Mouse (Mus musculus) heart, embryonic 14.5 days (tissue): ENCODE measurements around the gene Pipox. TPM values are rescaled to one million over a fixed set of nuclear protein-coding genes. Genes with fewer than 3 reads are reported as not detected.
A peak's percentile ranks its signal among the peaks of the same experiment; 100 is the strongest.

Source experiments
- ATAC-seq: fragments of 200-750 bp; cut with Nextera tagmentation; 2 replicates; pipeline ENCODE4 v1.8.0; 2017; ENCODE audit warnings: low read depth, moderate TSS enrichment; ENCODE audit not compliant: insufficient number of reproducible peaks, insufficient read depth, low FRiP score
- H3K27ac ChIP-seq, 2 experiments: fragments of 200-500 bp in 1 of 2; fragments of 300-500 bp in 1 of 2; sonication (generic) in 1 of 2; replicated peaks in 1 of 2; 2 replicates each; pipeline ENCODE4 v1.5.1; 2012 to 2014; ENCODE audit warnings: low read depth in 2 of 2, low read length in 2 of 2, control low read depth in 1 of 2, mild to moderate bottlenecking in 1 of 2, mixed read lengths in 1 of 2; ENCODE audit not compliant: control insufficient read depth in 1 of 2, insufficient read depth in 1 of 2
- H3K27me3 ChIP-seq: fragments of 300-500 bp; sonication (generic); 2 replicates; pipeline ENCODE4 v1.6.1; 2014; ENCODE audit warnings: mild to moderate bottlenecking, low read length, control low read depth; ENCODE audit not compliant: control insufficient read depth, insufficient read depth
- H3K36me3 ChIP-seq: fragments of 300-500 bp; sonication (generic); 2 replicates; pipeline ENCODE4 v1.6.1; 2014; ENCODE audit warnings: mild to moderate bottlenecking, control low read depth, low read length, mixed read lengths; ENCODE audit not compliant: control insufficient read depth, insufficient read depth
- H3K4me1 ChIP-seq, 2 experiments: fragments of 200-500 bp in 1 of 2; fragments of 300-500 bp in 1 of 2; sonication (generic) in 1 of 2; 2 replicates each; pipeline ENCODE4 v1.6.1; 2012 to 2014; ENCODE audit warnings: low read length in 2 of 2, control low read depth in 1 of 2, mixed read lengths in 1 of 2; ENCODE audit not compliant: control insufficient read depth in 2 of 2, insufficient read depth in 2 of 2
- H3K4me2 ChIP-seq: fragments of 300-500 bp; sonication (generic); 2 replicates; pipeline ENCODE4 v1.6.1; 2014; ENCODE audit warnings: mild to moderate bottlenecking, low read length
- H3K4me3 ChIP-seq, 2 experiments: fragments of 200-500 bp in 1 of 2; fragments of 300-500 bp in 1 of 2; sonication (generic) in 1 of 2; 2 replicates each; pipeline ENCODE4 v1.5.1; 2012 to 2014; ENCODE audit warnings: low read length in 2 of 2, mild to moderate bottlenecking in 2 of 2, control low read depth in 1 of 2, low read depth in 1 of 2, moderate library complexity in 1 of 2; ENCODE audit not compliant: control insufficient read depth in 1 of 2, insufficient read depth in 1 of 2
- H3K9ac ChIP-seq: fragments of 300-500 bp; sonication (generic); 2 replicates; pipeline ENCODE4 v1.6.1; 2014; ENCODE audit warnings: mild to moderate bottlenecking, low read length
- H3K9me3 ChIP-seq: fragments of 300-500 bp; sonication (generic); 2 replicates; pipeline ENCODE4 v1.6.1; 2016; ENCODE audit warnings: low read length, control low read depth; ENCODE audit not compliant: control insufficient read depth
- WGBS: fragments of 180-500 bp; shearing (Covaris S2); extraction: QIAGEN DNeasy Blood & Tissue Kit; methylation state at CpG from one replicate; pipeline ENCODE4 v1.1.7; 2014; 5-methylcytosine and 5-hydroxymethylcytosine counted together
- polyA plus RNA-seq: library from polyadenylated mRNA; unstranded; fragments of >200 nt; fragmentation: Nextera tagmentation; extraction: Ambion mirVana; gene quantifications from 2 replicates; pipeline ENCODE4 v1.2.1, GENCODE M21; 2014

Pipox gene
- polyA plus RNA-seq, 1 experiment from 2014 or later = 3.8 TPM

DNA sequence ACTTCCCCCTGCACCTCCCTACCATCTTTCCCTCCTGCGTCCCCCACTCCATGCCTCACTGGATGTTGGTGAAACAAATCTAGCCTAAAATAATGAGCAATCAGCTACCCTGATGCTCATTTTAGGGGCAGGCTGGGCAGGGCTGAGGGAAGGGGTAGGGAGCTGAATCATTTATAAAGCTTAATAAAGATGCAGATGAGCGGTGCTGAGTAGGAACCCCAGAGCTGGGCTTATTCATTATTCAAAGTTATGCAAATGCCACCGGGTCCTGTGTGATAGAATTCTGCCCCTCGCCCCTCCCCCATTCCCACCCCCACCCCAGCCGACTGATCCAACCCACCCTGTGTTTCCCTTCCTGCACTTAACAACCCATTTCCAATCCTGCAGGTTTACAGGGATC, 18.6 kb downstream of the Pipox start:
- peaks cover 34 to 49% of the 10 kb centered on the region in 2 experiments for H3K4me1 ChIP-seq
- peak overlapping the region in 1 of 2 experiments; percentile 91; a peak in 2 of 4 replicates for H3K27ac ChIP-seq

DNA sequence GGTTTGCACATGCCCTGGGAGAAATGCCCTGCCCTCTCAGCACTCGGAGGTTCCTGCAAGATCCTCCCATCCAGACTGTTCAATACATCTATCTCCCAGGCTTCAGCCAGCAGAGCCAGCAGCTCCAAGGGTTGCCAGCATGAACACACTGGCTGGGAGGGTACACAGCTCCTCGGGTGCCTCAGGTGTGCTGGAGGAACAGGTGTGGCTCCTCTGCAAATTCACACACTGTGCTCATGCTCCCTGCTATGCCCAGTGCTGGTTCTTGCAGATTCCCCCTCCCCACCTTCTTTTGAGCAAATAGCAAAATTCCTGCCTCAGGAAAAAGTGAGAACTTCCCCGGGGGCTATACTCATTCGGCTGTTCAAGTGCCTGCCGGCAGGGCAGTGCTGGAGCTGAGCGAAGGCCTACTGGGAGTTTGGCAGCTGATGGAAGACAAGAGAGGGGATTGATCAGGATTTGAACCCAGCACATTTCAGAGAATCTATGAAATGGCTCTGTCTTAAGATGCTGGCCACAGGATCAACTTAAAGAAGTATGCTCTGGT, 19.1 kb downstream of the Pipox start:
- no peak for ATAC-seq
- no peak overlapping the region for H3K4me3 ChIP-seq
- H3K36me3 ChIP-seq = no peaks in the 10 kb centered on the region
- WGBS = 53% methylated on average over 6 of the region's 6 CpGs
- H3K4me1 ChIP-seq = peaks cover 34 to 49% of the 10 kb centered on the region in 2 experiments
- no peaks in the 10 kb centered on the region for H3K27me3 ChIP-seq
- no peak overlapping the region for H3K4me2 ChIP-seq
- no peak overlapping the region for H3K27ac ChIP-seq
- H3K9ac ChIP-seq = no peak overlapping the region
- no peaks in the 10 kb centered on the region for H3K9me3 ChIP-seq

More for the DNA sequence above, 18.6 kb downstream of the Pipox start:
- Histone ChIP-seq H3K4me2 (no peak overlapping the region), H3K4me3 (no peak overlapping the region), H3K9me3 (no peaks in the 10 kb centered on the region), H3K27me3 (no peaks in the 10 kb centered on the region), H3K9ac (no peak overlapping the region; the same call in 1 of the 2 replicates), H3K36me3 (no peaks in the 10 kb centered on the region)
- 60% methylated on average over 5 of the region's 5 CpGs for WGBS
- ATAC-seq = no peak

DNA sequence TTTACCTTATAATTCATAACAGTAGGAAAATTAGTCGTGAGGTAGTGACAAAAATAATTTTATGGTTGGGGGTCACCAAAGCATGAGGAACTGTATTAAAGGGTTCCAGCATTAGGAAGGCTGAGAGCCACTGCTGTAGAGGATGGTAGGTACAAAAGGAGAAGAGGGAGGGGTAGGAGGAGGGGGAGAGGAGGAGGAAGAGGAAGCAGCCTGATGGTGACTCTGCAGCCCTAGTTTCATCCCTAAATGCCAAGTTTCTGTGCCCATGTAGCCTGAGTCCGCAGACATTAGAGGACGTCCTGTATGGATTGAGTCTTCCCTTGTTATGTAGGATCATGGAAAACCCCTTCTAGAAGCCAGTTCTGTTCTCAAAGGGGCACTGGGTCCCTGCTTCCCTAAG, 20.8 kb downstream of the Pipox start:
- no peak overlapping the region for H3K4me2 ChIP-seq
- 41% methylated on average over 3 of the region's 3 CpGs for WGBS
- no peaks in the 10 kb centered on the region for H3K9me3 ChIP-seq
- H3K4me3 ChIP-seq = no peak overlapping the region
- peaks cover 5% of the 10 kb centered on the region; the same call in 1 of the 2 replicates for H3K36me3 ChIP-seq
- no peaks in the 10 kb centered on the region for H3K27me3 ChIP-seq
- ATAC-seq = no peak
- no peak overlapping the region for H3K27ac ChIP-seq
- H3K9ac ChIP-seq = no peak overlapping the region
- H3K4me1 ChIP-seq = peaks cover 34 to 49% of the 10 kb centered on the region in 2 experiments

DNA sequence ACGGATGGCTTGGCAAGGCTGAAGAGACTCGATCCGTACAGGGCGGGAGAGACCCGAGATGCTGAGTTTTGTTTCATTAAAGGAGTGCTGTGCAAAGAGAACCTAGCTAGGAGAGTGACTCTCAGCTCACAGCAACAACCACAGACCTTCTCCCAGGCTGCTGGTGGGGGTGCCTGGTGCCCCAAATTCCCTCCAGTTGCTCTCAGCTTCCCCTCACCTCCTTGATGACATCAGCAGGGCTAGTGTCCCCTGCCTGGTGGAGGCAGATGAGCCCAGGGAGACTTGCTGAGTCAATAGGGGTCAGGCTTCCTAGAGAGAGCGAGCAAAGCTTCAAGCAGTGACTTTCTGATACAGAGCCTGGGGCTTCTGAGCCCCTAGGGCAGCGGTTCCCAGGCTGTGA, 21.2 kb downstream of the Pipox start:
- Histone ChIP-seq H3K9me3 (no peaks in the 10 kb centered on the region), H3K4me3 (0 out of 4 replicates have a peak overlapping the region, but pooled peaks of 1 of the 2 experiments have one; percentile 8), H3K27me3 (no peaks in the 10 kb centered on the region), H3K4me1 (peaks cover 31 to 51% of the 10 kb centered on the region in 2 experiments), H3K27ac (no peak overlapping the region), H3K36me3 (peaks cover 5% of the 10 kb centered on the region; the same call in 1 of the 2 replicates), H3K9ac (peak overlapping the region; percentile 46), H3K4me2 (peak overlapping the region; percentile 56)
- WGBS = 2% methylated on average over 7 of the region's 7 CpGs
- ATAC-seq = no peak

- 2% methylated on average over 11 of the region's 11 CpGs for WGBS
- no peak for ATAC-seq
- H3K36me3 ChIP-seq = peaks cover 8% of the 10 kb centered on the region; the same call in 1 of the 2 replicates
- no peaks in the 10 kb centered on the region for H3K27me3 ChIP-seq
- H3K4me1 ChIP-seq = peaks cover 31 to 52% of the 10 kb centered on the region in 2 experiments
- H3K27ac ChIP-seq = no peak overlapping the region
- no peaks in the 10 kb centered on the region for H3K9me3 ChIP-seq
- H3K9ac ChIP-seq = peak overlapping the region; percentile 46
- H3K4me2 ChIP-seq = peak overlapping the region; percentile 56
- H3K4me3 ChIP-seq = 0 out of 4 replicates have a peak overlapping the region, but pooled peaks of 1 of the 2 experiments have one; percentile 8
These were observed 21.7 kb downstream of the Pipox start for GRCm38 (mm10) chr11:77872236-77872635.

DNA sequence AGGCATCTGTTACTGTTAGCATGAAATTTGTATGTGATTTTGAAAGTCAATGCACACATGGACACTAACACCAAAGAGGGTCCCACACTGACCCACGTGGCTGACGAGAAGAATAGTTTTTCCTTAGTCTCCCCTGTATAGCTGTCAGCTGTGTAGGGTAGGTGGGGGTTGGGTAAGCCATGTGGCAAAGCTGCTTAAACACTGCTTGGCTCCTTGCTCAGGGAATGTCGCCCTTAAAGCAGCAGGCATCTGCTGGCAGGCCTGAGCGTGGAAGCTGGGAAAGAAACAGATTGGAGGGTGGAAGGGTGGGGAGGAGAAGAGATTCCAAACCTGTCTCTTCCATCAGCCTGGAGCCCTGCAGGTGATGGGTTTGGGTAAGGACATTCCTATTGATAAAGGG, 22.5 kb downstream of the Pipox start:
- 20% methylated on average over 4 of the region's 4 CpGs for WGBS
- Histone ChIP-seq H3K4me2 (no peak overlapping the region), H3K27me3 (no peaks in the 10 kb centered on the region), H3K4me1 (peaks cover 26 to 50% of the 10 kb centered on the region in 2 experiments), H3K4me3 (no peak overlapping the region), H3K9ac (no peak overlapping the region), H3K36me3 (peaks cover 16% of the 10 kb centered on the region), H3K9me3 (no peaks in the 10 kb centered on the region), H3K27ac (peak overlapping the region in 1 of 2 experiments; percentile 14; a peak in 1 of 4 replicates)
- no peak for ATAC-seq

- H3K27me3 ChIP-seq = no peaks in the 10 kb centered on the region
- H3K4me3 ChIP-seq = no peak overlapping the region
- 35% methylated on average over 9 of the region's 12 CpGs for WGBS
- no peaks in the 10 kb centered on the region for H3K9me3 ChIP-seq
- H3K36me3 ChIP-seq = peaks cover 54% of the 10 kb centered on the region
- H3K4me2 ChIP-seq = no peak overlapping the region
- no peak overlapping the region for H3K9ac ChIP-seq
- 0 out of 4 replicates have a peak overlapping the region, but pooled peaks of 1 of the 2 experiments have one; percentile 14 for H3K27ac ChIP-seq
- no peak for ATAC-seq
- H3K4me1 ChIP-seq = peaks cover 12 to 27% of the 10 kb centered on the region in 2 experiments
These were observed 26.3 kb downstream of the Pipox start for GRCm38 (mm10) chr11:77867419-77868083.
